Mouse (Mus musculus) hindbrain, embryonic 14.5 days (tissue): ENCODE data around the gene Arpc5. TPM values are rescaled to one million over a fixed set of nuclear protein-coding genes. Genes with fewer than 3 reads are reported as not detected.

Experiments used
- ATAC-seq: fragments of 200-750 bp; cut with Nextera tagmentation; 2 replicates; pipeline ENCODE4 v1.8.0; 2017; ENCODE audit warnings: moderate number of reproducible peaks, mild to moderate bottlenecking, moderate TSS enrichment, moderate library complexity; ENCODE audit not compliant: low FRiP score
- DNase-seq: peaks from one replicate; pipeline ENCODE4 v3.0.0-alpha.2; 2015; ENCODE audit warnings: low spot score
- H3K27ac ChIP-seq: fragments of 300-500 bp; sonication (generic); 2 replicates; pipeline ENCODE4 v1.5.1; 2014; ENCODE audit warnings: mild to moderate bottlenecking, moderate library complexity
- H3K27me3 ChIP-seq: fragments of 300-500 bp; sonication (generic); 2 replicates; pipeline ENCODE4 v1.6.1; 2014; ENCODE audit warnings: mild to moderate bottlenecking, low read length, mixed read lengths; ENCODE audit not compliant: control insufficient read depth, insufficient read depth
- H3K36me3 ChIP-seq: fragments of 300-500 bp; sonication (generic); replicated peaks from 2 replicates; pipeline ENCODE4 v1.6.1; 2014; ENCODE audit not compliant: control insufficient read depth, insufficient read depth
- H3K4me1 ChIP-seq: fragments of 300-500 bp; sonication (generic); replicated peaks from 2 replicates; pipeline ENCODE4 v1.6.1; 2014; ENCODE audit warnings: antibody characterized with exemption, low read length, mixed read lengths; ENCODE audit not compliant: control insufficient read depth, insufficient read depth
- H3K4me2 ChIP-seq: fragments of 300-500 bp; sonication (generic); replicated peaks from 2 replicates; pipeline ENCODE4 v1.6.1; 2014; ENCODE audit warnings: mild to moderate bottlenecking, moderate library complexity
- H3K4me3 ChIP-seq: fragments of 300-500 bp; sonication (generic); replicated peaks from 2 replicates; pipeline ENCODE4 v1.5.1; 2014; ENCODE audit warnings: mild to moderate bottlenecking, low read length
- H3K9ac ChIP-seq: fragments of 300-500 bp; sonication (generic); 2 replicates; pipeline ENCODE4 v1.6.1; 2014
- H3K9me3 ChIP-seq: fragments of 300-500 bp; sonication (generic); 2 replicates; pipeline ENCODE4 v1.6.1; 2016; ENCODE audit warnings: low read length; ENCODE audit not compliant: control insufficient read depth
- WGBS: fragments of 180-500 bp; shearing (Covaris S2); extraction: QIAGEN DNeasy Blood & Tissue Kit; methylation state at CpG from one replicate; pipeline ENCODE4 v1.1.7; 2014; 5-methylcytosine and 5-hydroxymethylcytosine counted together
- polyA plus RNA-seq: library from polyadenylated mRNA; unstranded; fragments of >200 nt; fragmentation: Nextera tagmentation; extraction: Ambion mirVana; gene quantifications from 2 replicates; pipeline ENCODE4 v1.2.1, GENCODE M21; 2014

Gene Arpc5
- polyA plus RNA-seq, 1 experiment from 2014 or later, result 336 TPM

DNA sequence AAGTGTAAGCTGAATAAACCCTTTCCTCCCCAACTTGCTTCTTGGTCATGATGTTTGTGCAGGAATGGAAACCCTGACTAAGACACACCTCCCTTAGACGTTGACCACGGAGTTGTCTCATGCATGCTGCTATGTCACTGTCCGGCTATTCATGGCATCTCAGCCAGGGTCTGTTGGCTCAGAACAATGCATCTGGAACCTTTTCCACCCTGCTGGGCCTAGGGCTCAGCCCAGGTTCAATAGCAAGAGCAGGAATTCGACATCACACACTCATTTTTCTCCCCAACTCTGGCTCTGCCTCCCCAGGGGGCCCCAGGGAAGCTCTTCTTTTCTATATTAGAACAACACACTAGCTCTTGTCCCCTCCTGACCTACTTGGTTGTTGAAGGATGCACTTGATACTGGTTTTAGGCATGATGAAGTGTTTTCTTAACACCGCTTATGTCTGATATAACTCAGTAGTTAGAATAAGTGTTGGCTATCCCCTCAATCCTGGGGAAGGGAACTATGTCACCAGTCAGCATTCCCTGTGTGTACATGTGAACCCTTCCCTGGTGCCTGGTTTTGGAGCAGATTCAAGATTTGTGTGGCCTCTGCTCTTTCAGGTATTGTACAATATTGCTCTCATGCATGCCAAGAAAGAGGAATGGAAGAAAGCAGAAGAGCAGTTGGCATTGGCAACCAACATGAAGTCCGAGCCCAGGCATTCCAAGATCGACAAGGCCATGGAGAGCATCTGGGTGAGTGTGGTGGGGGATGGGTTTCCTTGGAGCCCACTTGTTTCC, 54.8 kb downstream of the Arpc5 start:
- ATAC-seq, result no peak
- Histone ChIP-seq H3K27me3 (no peaks in the 10 kb centered on the region), H3K36me3 (no peaks in the 10 kb centered on the region), H3K4me3 (no peak overlapping the region), H3K4me2 (no peak overlapping the region), H3K4me1 (peaks cover 21% of the 10 kb centered on the region), H3K9ac (no peak overlapping the region), H3K9me3 (no peaks in the 10 kb centered on the region), H3K27ac (no peak overlapping the region)
- DNase-seq, result no peak
- 66% methylated on average over 7 of the region's 7 CpGs for WGBS

DNA sequence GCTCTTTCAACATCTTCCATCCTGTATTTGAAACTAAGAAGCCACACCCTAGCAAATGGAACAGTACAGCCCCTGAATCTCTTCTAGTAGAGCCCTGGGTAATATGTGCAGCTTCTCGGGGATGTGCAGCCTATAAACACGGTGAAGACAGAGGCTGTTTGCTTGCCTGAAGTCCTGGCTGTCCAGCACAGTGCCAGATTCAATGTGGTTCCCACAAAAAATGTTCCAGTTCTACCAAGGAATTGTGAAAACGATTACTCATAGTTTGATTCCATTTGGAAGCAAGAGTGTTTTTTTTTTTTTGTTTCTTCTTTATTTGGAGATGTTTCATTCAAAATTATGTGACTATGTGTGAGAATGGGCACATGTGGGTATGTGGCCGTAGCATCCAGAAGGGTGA, 55.4 kb downstream of the Arpc5 start:
- H3K27me3 ChIP-seq, result no peaks in the 10 kb centered on the region
- H3K4me1 ChIP-seq, result peaks cover 15% of the 10 kb centered on the region
- H3K4me2 ChIP-seq, result no peak overlapping the region
- no peak overlapping the region for H3K9ac ChIP-seq
- no peaks in the 10 kb centered on the region for H3K9me3 ChIP-seq
- ATAC-seq (no peak), DNase-seq (no peak)
- H3K27ac ChIP-seq, result no peak overlapping the region
- no peaks in the 10 kb centered on the region for H3K36me3 ChIP-seq
- 92% methylated on average over 4 of the region's 4 CpGs for WGBS
- no peak overlapping the region for H3K4me3 ChIP-seq

DNA sequence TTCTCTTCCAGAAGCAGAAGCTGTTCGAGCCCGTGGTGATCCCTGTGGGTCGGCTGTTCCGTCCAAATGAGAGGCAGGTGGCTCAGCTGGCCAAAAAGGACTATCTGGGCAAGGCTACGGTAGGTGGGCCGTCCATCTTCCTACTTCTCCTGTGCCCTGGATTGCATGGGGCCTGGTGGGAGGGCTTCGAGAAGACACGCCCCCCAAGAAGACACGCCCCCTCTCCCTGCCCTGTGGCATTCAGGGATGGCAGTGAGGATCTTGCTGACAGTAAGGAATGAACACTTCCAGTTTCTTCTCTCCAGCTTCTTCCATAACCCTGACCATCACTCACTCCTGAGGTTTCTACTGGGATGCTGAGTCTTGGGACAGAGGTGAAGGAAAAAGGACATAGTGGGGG, 57.9 kb downstream of the Arpc5 start:
- H3K4me1 ChIP-seq, result no peaks in the 10 kb centered on the region
- 73% methylated on average over 9 of the region's 9 CpGs for WGBS
- DNase-seq (no peak), ATAC-seq (no peak)
- no peaks in the 10 kb centered on the region for H3K9me3 ChIP-seq
- H3K27me3 ChIP-seq, result no peaks in the 10 kb centered on the region
- no peak overlapping the region for H3K4me3 ChIP-seq
- no peaks in the 10 kb centered on the region for H3K36me3 ChIP-seq
- no peak overlapping the region for H3K27ac ChIP-seq
- H3K9ac ChIP-seq, result no peak overlapping the region
- no peak overlapping the region for H3K4me2 ChIP-seq

Other genes starting within 250 kb of the Arpc5 start
- 0.20 TPM in 1 of 2 replicates, not detected in the other for gene Apobec4, start 16.0 kb upstream of the Arpc5 start, polyA plus RNA-seq
- 20.0 and 20.9 TPM in 2 replicates for gene Rgl1, start 191 bp upstream of the Arpc5 start, polyA plus RNA-seq
- gene Ncf2, start 33.7 kb downstream of the Arpc5 start, polyA plus RNA-seq, result 2.2 and 3.6 TPM in 2 replicates
- gene Smg7, start 136.1 kb downstream of the Arpc5 start, polyA plus RNA-seq, result 39.1 and 43.8 TPM in 2 replicates
- gene Nmnat2, start 188.5 kb downstream of the Arpc5 start, polyA plus RNA-seq, result 81.6 and 84.7 TPM in 2 replicates